Mouse (Mus musculus) 3134 (cell line): ENCODE results near the gene Olfr221.
"Not testable (repeated sequence)": the region's sequence is repeated elsewhere in the genome, so short reads cannot be mapped to it uniquely, and the experiment has no call there.

Source experiments
- DNase-seq: peaks from one replicate; pipeline ENCODE4 v3.0.0-alpha.2; 2011; ENCODE audit warnings: low spot score; ENCODE audit not compliant: insufficient read length; ENCODE audit errors: extremely low read depth

Gene Olfr221

GRCm38 (mm10) chr14:52042359-52042758 is at the start of gene Olfr221:
Olfr221 (minus strand) TSS chr14:52042459.
- DNase-seq = not testable (repeated sequence)

GRCm38 (mm10) chr14:52083083-52083482 is 40.8 kb upstream of the Olfr221 start:
- no peak for DNase-seq

DNA sequence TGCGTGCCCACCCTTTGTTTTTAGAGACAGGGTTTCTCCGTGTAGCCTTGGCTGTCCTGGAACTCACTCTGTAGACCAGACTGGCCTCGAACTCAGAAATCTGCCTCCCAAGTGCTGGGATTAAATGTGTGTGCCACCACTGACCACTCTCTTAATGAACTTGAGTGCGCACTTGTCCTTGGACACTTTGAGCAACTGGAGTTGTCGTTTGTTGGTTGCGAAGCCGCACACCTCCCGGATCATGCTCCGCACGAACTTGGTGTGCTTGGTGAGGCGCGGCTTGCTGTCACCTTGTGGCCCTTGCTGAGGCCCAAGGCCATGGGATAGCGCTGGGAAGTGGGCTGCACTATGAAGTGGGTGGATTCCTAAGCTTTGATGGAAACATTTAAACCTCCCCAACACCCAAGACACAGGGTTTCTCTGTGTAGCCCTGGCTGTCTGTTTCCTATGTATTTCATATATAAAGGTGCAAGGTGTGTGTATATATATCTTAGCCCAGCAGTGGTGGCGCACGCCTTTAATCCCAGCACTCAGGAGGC is 29.4 kb upstream of the Olfr221 start:
- peak; percentile 16 for DNase-seq

DNA sequence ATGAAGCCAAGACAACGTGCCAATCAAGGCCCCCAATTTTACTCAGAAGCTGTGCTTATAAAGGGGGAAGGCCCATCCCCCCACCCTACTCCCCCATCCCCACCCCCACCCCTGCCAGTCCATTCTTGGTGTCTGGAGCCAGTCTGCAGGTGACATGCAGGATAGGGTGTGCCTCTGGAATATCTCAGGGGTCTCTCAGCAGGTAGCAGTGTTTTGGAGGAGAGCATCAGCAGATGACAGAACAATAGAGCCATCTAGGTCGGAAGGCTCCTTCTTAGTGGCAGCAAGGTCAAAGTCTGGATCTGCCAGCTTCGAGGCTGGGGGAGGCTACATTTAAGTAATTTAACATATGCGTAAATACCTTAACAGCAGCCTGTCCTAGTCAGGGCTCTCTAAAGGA is 23.9 kb upstream of the Olfr221 start:
- no peak for DNase-seq

DNA sequence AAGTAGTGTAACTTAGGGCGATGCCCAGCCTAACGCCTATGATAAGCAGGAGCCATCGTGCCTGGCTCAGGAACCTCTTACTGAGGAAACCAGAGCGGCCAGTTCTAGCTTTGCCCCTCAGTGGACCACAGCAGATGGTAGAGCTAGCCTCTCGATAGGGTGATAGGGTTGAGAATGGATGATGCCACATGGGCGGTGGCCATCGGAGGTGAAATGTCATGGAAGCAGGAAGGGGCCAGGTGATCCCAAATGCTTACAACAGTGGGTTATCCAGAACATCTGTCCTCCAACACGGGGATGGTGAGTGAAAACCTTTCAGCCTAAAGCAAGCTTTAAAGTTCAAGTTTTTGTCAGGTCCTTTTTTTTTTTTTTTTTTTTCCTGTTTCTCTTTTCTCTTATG is 19.5 kb upstream of the Olfr221 start:
- no peak for DNase-seq

DNA sequence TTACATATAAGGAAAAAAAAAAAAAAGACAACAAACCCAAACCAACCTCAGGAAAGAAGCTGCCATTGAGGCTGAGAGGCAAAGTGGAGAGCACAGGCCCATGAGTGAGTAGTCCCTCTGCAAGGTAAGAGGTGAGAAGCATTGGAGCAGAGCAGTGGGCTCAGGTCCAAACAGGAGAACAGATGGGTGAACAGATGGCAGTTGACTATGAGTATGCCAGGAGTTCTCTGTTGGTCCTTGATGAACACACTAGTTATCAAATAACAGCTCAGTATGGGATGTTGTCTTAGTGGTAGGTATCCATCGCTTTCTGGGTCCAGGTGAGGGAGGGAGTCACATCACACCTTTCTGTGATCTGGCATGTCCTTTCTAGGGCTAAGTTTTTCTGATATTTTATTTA is 18.5 kb upstream of the Olfr221 start:
- DNase-seq = no peak

GRCm38 (mm10) chr14:52059982-52060381 is 17.7 kb upstream of the Olfr221 start:
- DNase-seq = no peak

DNA sequence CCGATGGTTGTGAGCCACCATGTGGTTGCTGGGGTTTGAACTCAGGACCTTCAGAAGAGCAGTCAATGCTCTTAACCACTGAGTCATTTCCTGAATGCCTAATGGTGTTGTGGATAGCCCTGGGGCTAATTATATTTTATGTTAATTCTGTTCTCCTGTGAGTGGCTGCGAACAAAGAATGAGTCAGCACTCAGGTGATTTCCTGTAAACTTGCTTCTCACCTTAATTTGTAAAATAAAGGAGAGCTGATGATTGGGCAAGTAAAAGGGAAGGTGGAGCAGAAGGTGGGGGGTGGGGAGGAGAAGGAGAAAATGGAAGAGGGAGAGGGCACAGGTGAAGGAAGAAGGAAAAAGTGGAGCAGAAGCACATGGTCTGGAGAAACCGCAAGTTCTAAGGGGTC is 10.5 kb upstream of the Olfr221 start:
- DNase-seq = not testable (repeated sequence)

- no peak for DNase-seq
Observed at GRCm38 (mm10) chr14:52045966-52046565, 3.8 kb upstream of the Olfr221 start.

DNA sequence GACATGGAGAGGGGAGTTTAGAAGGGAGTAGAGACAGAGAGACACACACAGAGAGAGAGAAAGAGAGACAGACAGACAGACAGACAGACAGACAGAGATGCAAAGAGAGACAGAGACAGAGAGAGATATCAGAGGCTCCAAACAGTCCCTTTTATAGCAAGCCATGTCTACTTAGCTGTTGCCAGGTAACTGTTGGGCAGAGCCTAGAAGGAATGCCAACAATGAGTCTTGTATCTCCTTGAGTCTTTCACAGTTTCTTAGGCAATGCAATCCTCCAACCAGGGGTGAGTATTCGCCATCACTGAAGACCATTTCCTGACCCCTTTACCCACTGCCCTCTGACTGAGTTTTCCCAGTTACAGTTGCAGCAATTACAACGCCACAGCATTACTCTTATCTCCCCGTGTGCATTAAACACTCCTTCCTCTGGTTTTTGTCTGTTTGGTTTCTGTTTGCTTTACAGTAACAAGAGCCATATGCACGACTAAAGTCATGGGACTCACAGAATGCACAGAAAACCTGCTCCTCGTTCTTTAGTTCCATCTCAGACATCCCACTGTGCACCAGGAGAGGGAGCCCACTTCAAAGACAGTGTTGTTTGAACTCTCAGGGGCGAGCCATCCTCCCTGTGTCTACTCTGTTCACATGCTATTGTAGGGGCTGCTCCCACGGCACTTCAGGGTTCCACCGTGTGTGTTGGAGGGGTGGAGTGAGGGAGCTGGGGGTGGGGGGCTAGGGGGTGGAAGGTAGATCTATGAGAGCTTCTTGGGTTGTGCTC is 2.8 kb upstream of the Olfr221 start:
- DNase-seq = no peak

DNA sequence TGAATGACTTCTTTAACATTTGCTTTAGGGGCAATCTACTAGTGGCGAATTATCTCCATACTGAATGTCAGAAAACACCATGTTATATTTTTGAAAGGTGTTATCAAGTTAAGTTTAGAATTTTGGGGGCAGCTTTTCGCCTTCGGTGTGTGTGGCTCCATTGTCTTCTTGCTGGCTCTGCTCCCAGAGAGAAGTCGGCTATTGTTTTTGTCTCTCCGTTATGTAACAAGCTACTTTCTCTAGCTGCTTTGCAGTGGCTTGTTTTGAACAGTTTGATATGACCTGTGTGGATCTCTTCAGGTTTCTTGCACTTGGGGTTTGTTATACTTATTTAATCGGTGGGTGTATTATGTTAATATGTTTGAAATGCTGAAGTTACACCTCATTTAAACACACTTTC is 1.2 kb upstream of the Olfr221 start:
- DNase-seq = no peak

GRCm38 (mm10) chr14:52039332-52039731 is 2.9 kb downstream of the Olfr221 start:
- no peak for DNase-seq

DNA sequence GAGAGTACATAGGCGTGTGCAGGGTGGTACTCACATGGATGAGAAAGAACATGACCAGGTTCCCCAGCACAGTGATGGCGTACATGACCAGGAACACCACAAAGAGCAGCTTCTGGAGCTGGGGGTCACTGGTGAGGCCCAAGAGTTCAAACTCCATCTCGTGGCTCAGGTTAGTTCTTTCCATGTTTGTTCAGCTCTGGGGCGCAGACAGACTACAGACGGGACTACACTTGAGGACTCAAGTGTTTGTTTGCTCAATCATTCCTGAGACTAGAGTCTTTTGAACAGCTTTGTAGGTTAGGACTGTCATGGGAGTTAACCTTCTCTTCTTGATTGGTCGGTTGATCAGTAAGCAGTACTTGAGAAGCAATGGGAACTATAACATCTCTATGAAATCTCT is 6.3 kb downstream of the Olfr221 start:
- DNase-seq = no peak

DNA sequence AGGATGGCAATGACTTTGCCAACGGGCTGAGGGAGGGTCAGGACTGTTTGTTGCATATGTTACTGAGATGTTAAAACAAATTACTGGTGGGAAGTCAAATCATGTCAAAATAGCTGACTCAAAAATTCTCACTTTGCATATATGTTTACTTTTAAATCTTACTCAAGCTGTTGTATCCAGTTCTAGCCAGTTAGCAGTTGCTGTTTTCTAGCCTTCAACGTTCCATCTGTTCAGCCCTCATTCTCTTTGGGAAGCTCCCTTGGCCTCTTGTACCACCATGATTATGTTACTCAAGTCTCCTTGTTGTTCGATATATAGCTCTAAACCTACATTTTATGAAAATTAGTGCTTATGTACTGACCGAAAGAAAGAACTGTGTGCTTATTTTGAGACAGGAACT is 15.9 kb downstream of the Olfr221 start:
- DNase-seq = no peak

DNA sequence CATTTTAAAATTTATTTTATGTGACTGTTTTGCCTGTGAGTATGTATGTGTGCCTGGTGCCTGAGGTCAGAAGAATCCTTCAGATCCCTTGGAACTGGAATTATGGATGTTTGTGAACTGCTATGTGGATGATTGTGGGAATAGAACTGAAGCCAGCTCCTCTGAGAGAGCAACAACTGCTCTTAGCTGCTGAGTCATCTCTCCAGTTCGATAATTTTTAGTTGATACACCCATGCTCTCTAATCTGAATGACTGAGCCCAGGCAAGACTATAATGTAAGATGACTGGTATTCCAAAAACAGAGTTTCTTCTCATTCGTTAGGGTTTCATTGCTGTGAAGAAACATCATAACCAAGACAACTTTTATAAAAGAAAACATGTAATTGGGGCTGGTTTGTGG is 18.1 kb downstream of the Olfr221 start:
- DNase-seq = no peak

GRCm38 (mm10) chr14:52022709-52023459 is 19.4 kb downstream of the Olfr221 start:
- DNase-seq = peak; percentile 89

DNA sequence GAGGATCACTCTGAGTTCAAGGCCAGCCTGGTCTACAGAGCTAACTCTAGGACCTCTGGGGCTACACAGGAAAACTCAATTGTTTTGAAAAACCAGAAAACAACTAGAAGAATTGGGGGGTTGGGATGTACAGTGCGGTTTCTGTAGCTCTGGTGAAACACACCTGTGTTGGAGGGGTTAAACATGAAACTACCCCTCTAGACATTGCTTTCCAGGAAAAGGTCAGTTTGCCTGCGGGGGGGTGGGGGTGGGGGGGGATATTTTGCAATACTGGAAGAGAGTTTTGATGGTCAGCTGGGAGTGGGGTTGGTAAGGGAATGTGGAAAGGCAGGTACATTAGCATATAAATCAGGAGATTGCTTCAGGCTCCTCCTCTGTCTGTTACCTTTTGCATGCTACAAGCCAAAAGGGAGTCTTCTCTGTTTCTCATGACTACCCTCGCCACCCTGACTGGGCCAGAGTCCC is 20.0 kb downstream of the Olfr221 start:
- no peak for DNase-seq

GRCm38 (mm10) chr14:52021568-52022212 is 20.6 kb downstream of the Olfr221 start:
- DNase-seq = no peak

- no peak for DNase-seq
Observed at GRCm38 (mm10) chr14:52021138-52021529, 21.1 kb downstream of the Olfr221 start.

DNA sequence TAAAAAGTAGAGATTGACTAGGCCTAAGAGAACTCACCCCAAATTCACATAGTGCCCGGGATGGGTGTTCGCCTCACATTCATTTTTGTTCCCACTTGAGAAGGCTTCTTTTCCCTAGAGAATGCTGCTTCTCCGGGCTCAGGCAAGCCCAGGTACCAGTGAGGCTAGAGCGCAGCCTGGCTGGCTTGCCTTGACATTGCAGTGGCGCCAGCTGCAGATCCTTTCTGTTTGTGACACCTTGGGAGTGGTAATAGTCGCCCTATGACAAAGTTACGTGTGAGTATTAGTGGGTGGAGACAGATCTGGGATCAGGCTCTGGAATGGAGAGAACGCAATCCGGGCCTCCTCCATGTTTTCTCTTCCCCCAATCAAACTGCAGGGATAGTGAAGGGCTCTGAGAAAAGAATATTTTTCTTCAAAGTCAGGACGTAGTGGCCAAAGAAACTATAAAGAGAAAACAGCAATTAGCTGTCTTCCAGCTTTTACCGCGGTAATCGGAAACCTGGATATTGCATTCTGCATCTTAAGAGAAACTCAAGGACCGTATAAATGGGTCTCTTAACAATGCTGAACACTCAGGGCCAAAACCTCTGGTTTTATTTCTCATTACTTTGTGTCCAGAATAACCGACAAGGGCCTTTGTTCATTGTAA is 21.6 kb downstream of the Olfr221 start, which contains the start of gene Zfp219:
Gene Zfp219, minus strand, starts transcription at position 248 of the 652 bp plus-strand sequence.
- peak; percentile 76 for DNase-seq
